16 mouse cellular contexts compared by ENCODE assay signal in the genomic region with DNA sequence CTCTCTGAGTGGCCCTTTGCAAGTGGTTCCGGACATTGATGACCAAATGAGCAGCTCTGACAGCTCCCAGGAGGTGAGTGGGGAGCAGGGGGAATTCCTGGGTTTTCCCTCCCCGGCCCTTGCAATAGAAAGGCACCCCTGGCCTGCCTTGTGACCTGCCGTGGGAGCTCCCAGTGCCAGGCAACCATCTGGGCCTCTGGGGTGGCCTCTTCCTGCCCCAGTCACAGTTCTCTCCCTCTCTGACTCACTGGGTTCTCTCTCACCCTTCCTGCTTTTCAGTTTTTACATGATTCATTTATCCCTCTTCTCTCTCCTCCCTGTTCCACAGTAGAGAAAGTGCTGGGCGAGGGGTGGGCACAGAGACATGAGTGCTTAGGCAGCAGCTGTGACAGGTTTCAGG.
"Had no signal": no experiment of that assay in that cellular context is flagged by ENCODE, and none has a peak within 500 bp of the region (broad histone marks: within the 10 kb centered on the region; RNA-seq: fewer than 3 reads in every experiment).

No protein-coding gene starts in this region.

- H3K9ac ChIP-seq: liver, embryonic 13.5 days; midbrain, embryonic 13.5 days; neural tube, embryonic 13.5 days; stomach, embryonic 15.5 days had no signal

- H3K27ac ChIP-seq: liver, embryonic 13.5 days; midbrain, embryonic 13.5 days; neural tube, embryonic 13.5 days; stomach, embryonic 15.5 days had no signal

- H3K4me2 ChIP-seq: liver, embryonic 13.5 days; midbrain, embryonic 13.5 days; neural tube, embryonic 13.5 days; stomach, embryonic 15.5 days had no signal

- ATAC-seq: midbrain, embryonic 13.5 days; midbrain, embryonic 16.5 days had no signal

- H3K9me3 ChIP-seq: liver, embryonic 13.5 days; midbrain, embryonic 13.5 days; neural tube, embryonic 13.5 days; stomach, embryonic 15.5 days had no signal

- H3K4me1 ChIP-seq: midbrain, embryonic 13.5 days had no signal

- H3K27me3 ChIP-seq: liver, embryonic 13.5 days; midbrain, embryonic 13.5 days; neural tube, embryonic 13.5 days; stomach, embryonic 15.5 days had no signal

- DNase-seq: kidney, adult 2 months; kidney, postnatal 10 days; kidney, postnatal 36 days; liver, embryonic 13.5 days; lung, adult 2 months; lung, postnatal 14 days; lung, postnatal 4 days; retina, postnatal 1 day; right cerebral cortex, postnatal 25 days; spleen, adult 18-20 months; thymus, postnatal 25 days had no signal

- H3K4me3 ChIP-seq: liver, embryonic 13.5 days; midbrain, embryonic 13.5 days; myocyte; neural tube, embryonic 13.5 days; stomach, embryonic 15.5 days had no signal
